Mouse (Mus musculus) heart, embryonic 13.5 days (tissue): ENCODE measurements around the gene Samd14. TPM values are rescaled to one million over a fixed set of nuclear protein-coding genes. Genes with fewer than 3 reads are reported as not detected.

ENCODE experiments used
- ATAC-seq: fragments of 200-750 bp; cut with Nextera tagmentation; 2 replicates; pipeline ENCODE4 v1.8.0; 2017; ENCODE audit warnings: moderate TSS enrichment; ENCODE audit not compliant: insufficient number of reproducible peaks, low FRiP score, low TSS enrichment; ENCODE audit errors: extremely low read depth
- H3K27ac ChIP-seq: fragments of 300-500 bp; sonication (generic); replicated peaks from 2 replicates; pipeline ENCODE4 v1.5.1; 2015; ENCODE audit warnings: moderate library complexity, mild to moderate bottlenecking, inconsistent platforms
- H3K27me3 ChIP-seq: fragments of 300-500 bp; sonication (generic); replicated peaks from 2 replicates; pipeline ENCODE4 v1.6.1; 2015; ENCODE audit warnings: mild to moderate bottlenecking, inconsistent platforms
- H3K36me3 ChIP-seq: fragments of 300-500 bp; sonication (generic); 2 replicates; pipeline ENCODE4 v1.6.1; 2015; ENCODE audit warnings: mild to moderate bottlenecking, inconsistent platforms
- H3K4me1 ChIP-seq: fragments of 300-500 bp; sonication (generic); 2 replicates; pipeline ENCODE4 v1.6.1; 2015; ENCODE audit warnings: inconsistent platforms
- H3K4me2 ChIP-seq: fragments of 300-500 bp; sonication (generic); 2 replicates; pipeline ENCODE4 v1.6.1; 2015; ENCODE audit warnings: inconsistent platforms, mild to moderate bottlenecking, moderate library complexity
- H3K4me3 ChIP-seq: fragments of 300-500 bp; sonication (generic); 2 replicates; pipeline ENCODE4 v1.5.1; 2015; ENCODE audit warnings: moderate library complexity, mild to moderate bottlenecking, inconsistent platforms
- H3K9ac ChIP-seq: fragments of 300-500 bp; sonication (generic); 2 replicates; pipeline ENCODE4 v1.6.1; 2015; ENCODE audit warnings: inconsistent platforms, mild to moderate bottlenecking, moderate library complexity
- H3K9me3 ChIP-seq: fragments of 300-500 bp; sonication (generic); 2 replicates; pipeline ENCODE4 v1.6.1; 2016; ENCODE audit warnings: inconsistent platforms
- WGBS: fragments of 180-500 bp; shearing (Covaris S2); methylation state at CpG from one replicate; pipeline ENCODE4 v1.1.7; 2015; ENCODE audit warnings: mixed read lengths; 5-methylcytosine and 5-hydroxymethylcytosine counted together
- polyA plus RNA-seq: library from polyadenylated mRNA; unstranded; fragments of >200 nt; fragmentation: Nextera tagmentation; extraction: Ambion mirVana; gene quantifications from 2 replicates; pipeline ENCODE4 v1.2.1, GENCODE M21; 2015

The Samd14 gene
- polyA plus RNA-seq, 1 experiment from 2014 or later: 11.7 TPM

GRCm38 (mm10) chr11:95024439-95025184, 14.9 kb downstream of the Samd14 start:
- Histone ChIP-seq H3K4me2 (no peak overlapping the region), H3K36me3 (peaks cover 98% of the 10 kb centered on the region), H3K4me1 (peaks cover 5% of the 10 kb centered on the region; the same call in 1 of the 2 replicates), H3K9me3 (no peaks in the 10 kb centered on the region), H3K4me3 (no peak overlapping the region), H3K27me3 (peaks cover 19% of the 10 kb centered on the region), H3K27ac (no peak overlapping the region), H3K9ac (0 out of 2 replicates have a peak overlapping the region, but pooled peaks have one; percentile 9)
- 71% methylated on average over 29 of the region's 29 CpGs for WGBS
- no peak for ATAC-seq

- WGBS: 81% methylated on average over 11 of the region's 11 CpGs
- Histone ChIP-seq H3K27me3 (peaks cover 11% of the 10 kb centered on the region), H3K9ac (no peak overlapping the region), H3K4me1 (peaks cover 5% of the 10 kb centered on the region; the same call in 1 of the 2 replicates), H3K4me2 (no peak overlapping the region), H3K27ac (no peak overlapping the region), H3K4me3 (no peak overlapping the region), H3K9me3 (no peaks in the 10 kb centered on the region), H3K36me3 (peaks cover 94% of the 10 kb centered on the region)
- no peak for ATAC-seq
Measured at GRCm38 (mm10) chr11:95025227-95026012, 15.7 kb downstream of the Samd14 start.

GRCm38 (mm10) chr11:95026090-95026542, 16.4 kb downstream of the Samd14 start:
- Histone ChIP-seq H3K4me2 (no peak overlapping the region), H3K4me1 (peaks cover 5% of the 10 kb centered on the region; the same call in 1 of the 2 replicates), H3K27me3 (peaks cover 4% of the 10 kb centered on the region; the same call in 1 of the 2 replicates), H3K9ac (no peak overlapping the region), H3K36me3 (peaks cover 93% of the 10 kb centered on the region), H3K4me3 (no peak overlapping the region), H3K9me3 (no peaks in the 10 kb centered on the region), H3K27ac (no peak overlapping the region)
- ATAC-seq: no peak
- WGBS: 73% methylated on average over 6 of the region's 6 CpGs

- WGBS: 82% methylated on average over 6 of the region's 6 CpGs
- peaks cover 93% of the 10 kb centered on the region for H3K36me3 ChIP-seq
- ATAC-seq: no peak
- 0 out of 2 replicates have a peak, but pooled peaks cover 3% of the 10 kb centered on the region for H3K27me3 ChIP-seq
- no peak overlapping the region for H3K9ac ChIP-seq
- peaks cover 5% of the 10 kb centered on the region; the same call in 1 of the 2 replicates for H3K4me1 ChIP-seq
- no peak overlapping the region for H3K27ac ChIP-seq
- no peak overlapping the region for H3K4me2 ChIP-seq
- no peaks in the 10 kb centered on the region for H3K9me3 ChIP-seq
- H3K4me3 ChIP-seq: no peak overlapping the region
Measured at GRCm38 (mm10) chr11:95026849-95027248, 17.2 kb downstream of the Samd14 start.

- Histone ChIP-seq H3K4me2 (no peak overlapping the region), H3K4me3 (no peak overlapping the region), H3K36me3 (peaks cover 86% of the 10 kb centered on the region), H3K4me1 (peaks cover 5% of the 10 kb centered on the region; the same call in 1 of the 2 replicates), H3K9me3 (no peaks in the 10 kb centered on the region), H3K27ac (no peak overlapping the region), H3K9ac (peak overlapping the region; percentile 40; the same call in 1 of the 2 replicates), H3K27me3 (0 out of 2 replicates have a peak, but pooled peaks cover 3% of the 10 kb centered on the region)
- no peak for ATAC-seq
- 41% methylated on average over 13 of the region's 13 CpGs for WGBS
Measured at GRCm38 (mm10) chr11:95027850-95028470, 18.3 kb downstream of the Samd14 start.

GRCm38 (mm10) chr11:95032945-95033344, 23.3 kb downstream of the Samd14 start:
- WGBS: 32% methylated on average over 6 of the region's 6 CpGs
- H3K27ac ChIP-seq: no peak overlapping the region
- no peaks in the 10 kb centered on the region for H3K9me3 ChIP-seq
- peaks cover 74% of the 10 kb centered on the region for H3K36me3 ChIP-seq
- H3K4me3 ChIP-seq: no peak overlapping the region
- H3K27me3 ChIP-seq: peaks cover 22% of the 10 kb centered on the region
- no peak for ATAC-seq
- peak overlapping the region; percentile 33 for H3K4me2 ChIP-seq
- H3K4me1 ChIP-seq: peaks cover 20% of the 10 kb centered on the region
- H3K9ac ChIP-seq: 0 out of 2 replicates have a peak overlapping the region, but pooled peaks have one; percentile 12

GRCm38 (mm10) chr11:95033617-95034016, 23.9 kb downstream of the Samd14 start:
- H3K4me1 ChIP-seq: peaks cover 20% of the 10 kb centered on the region
- 20% methylated on average over 14 of the region's 14 CpGs for WGBS
- H3K9ac ChIP-seq: peak overlapping the region; percentile 12; the same call in 1 of the 2 replicates
- no peaks in the 10 kb centered on the region for H3K9me3 ChIP-seq
- peaks cover 74% of the 10 kb centered on the region for H3K36me3 ChIP-seq
- peak overlapping the region; percentile 33 for H3K4me2 ChIP-seq
- no peak for ATAC-seq
- H3K27ac ChIP-seq: no peak overlapping the region
- H3K4me3 ChIP-seq: no peak overlapping the region
- H3K27me3 ChIP-seq: peaks cover 22% of the 10 kb centered on the region

- H3K4me2 ChIP-seq: no peak overlapping the region
- 62% methylated on average over 10 of the region's 10 CpGs for WGBS
- no peaks in the 10 kb centered on the region for H3K9me3 ChIP-seq
- peaks cover 70% of the 10 kb centered on the region for H3K36me3 ChIP-seq
- peaks cover 19% of the 10 kb centered on the region for H3K27me3 ChIP-seq
- no peak overlapping the region for H3K27ac ChIP-seq
- no peak overlapping the region for H3K4me3 ChIP-seq
- ATAC-seq: no peak
- H3K4me1 ChIP-seq: peaks cover 24% of the 10 kb centered on the region
- H3K9ac ChIP-seq: peak overlapping the region; percentile 19; the same call in 1 of the 2 replicates
Measured at GRCm38 (mm10) chr11:95034902-95035301, 25.2 kb downstream of the Samd14 start.

- no peak overlapping the region for H3K27ac ChIP-seq
- peaks cover 58% of the 10 kb centered on the region for H3K36me3 ChIP-seq
- no peak overlapping the region for H3K4me3 ChIP-seq
- H3K27me3 ChIP-seq: peaks cover 19% of the 10 kb centered on the region
- H3K4me1 ChIP-seq: peaks cover 33% of the 10 kb centered on the region
- no peak overlapping the region for H3K9ac ChIP-seq
- no peak overlapping the region for H3K4me2 ChIP-seq
- 88% methylated on average over 5 of the region's 5 CpGs for WGBS
- no peak for ATAC-seq
- H3K9me3 ChIP-seq: no peaks in the 10 kb centered on the region
Measured at GRCm38 (mm10) chr11:95036521-95036920, 26.8 kb downstream of the Samd14 start.

- no peak overlapping the region for H3K9ac ChIP-seq
- WGBS: 57% methylated on average over 6 of the region's 6 CpGs
- H3K4me1 ChIP-seq: peaks cover 39% of the 10 kb centered on the region
- no peak for ATAC-seq
- H3K27ac ChIP-seq: no peak overlapping the region
- H3K36me3 ChIP-seq: peaks cover 50% of the 10 kb centered on the region
- H3K4me2 ChIP-seq: no peak overlapping the region
- H3K4me3 ChIP-seq: no peak overlapping the region
- H3K27me3 ChIP-seq: peaks cover 19% of the 10 kb centered on the region
- H3K9me3 ChIP-seq: no peaks in the 10 kb centered on the region
Measured at GRCm38 (mm10) chr11:95037306-95037705, 27.6 kb downstream of the Samd14 start.
